Mouse (Mus musculus): ENCODE results near the gene Cerk. TPM values are rescaled to one million over a fixed set of nuclear protein-coding genes. Genes with fewer than 3 reads are reported as not detected.
A peak's percentile ranks its signal among the peaks of the same experiment; 100 is the strongest.

Cerk gene
- polyA plus RNA-seq, 2 experiments = 18.0 to 20.4 TPM

- ATAC-seq (ENCODE audit: low FRiP score, low read depth) (no peak), DNase-seq (ENCODE audit: low spot score) (no peak)
- no peak overlapping the region for H3K9ac ChIP-seq (ENCODE audit: low read depth, low read length, severe bottlenecking)
- H3K27me3 ChIP-seq (ENCODE audit: control insufficient read depth, insufficient read depth, low read length) = no peaks in the 10 kb centered on the region
- H3K4me1 ChIP-seq (ENCODE audit: control insufficient read depth, insufficient read depth, low read length) = peaks cover 15% of the 10 kb centered on the region
- no peak overlapping the region; the same call in 1 of the 2 replicates for H3K4me2 ChIP-seq (replicated peaks; ENCODE audit: low read depth, low read length, severe bottlenecking)
- H3K36me3 ChIP-seq (ENCODE audit: control insufficient read depth, insufficient read depth, low read length) = no peaks in the 10 kb centered on the region
- H3K27ac ChIP-seq (replicated peaks; ENCODE audit: low read depth, low read length) = peak overlapping the region; percentile 8; the same call in 1 of the 2 replicates
- TF ChIP-seq POLR2A (IDR thresholded peaks at IDR 0.05; ENCODE audit: borderline replicate concordance, extremely low read depth, insufficient read depth, insufficient read length) = no peak
- 8% methylated on average over 10 of the region's 10 CpGs for WGBS
- no peak overlapping the region for H3K4me3 ChIP-seq (replicated peaks; ENCODE audit: low read length)
- H3K9me3 ChIP-seq (ENCODE audit: control insufficient read depth, low read length) = no peaks in the 10 kb centered on the region
Observed at GRCm38 (mm10) chr15:86112707-86113341, 73.1 kb downstream of the Cerk start.

DNA sequence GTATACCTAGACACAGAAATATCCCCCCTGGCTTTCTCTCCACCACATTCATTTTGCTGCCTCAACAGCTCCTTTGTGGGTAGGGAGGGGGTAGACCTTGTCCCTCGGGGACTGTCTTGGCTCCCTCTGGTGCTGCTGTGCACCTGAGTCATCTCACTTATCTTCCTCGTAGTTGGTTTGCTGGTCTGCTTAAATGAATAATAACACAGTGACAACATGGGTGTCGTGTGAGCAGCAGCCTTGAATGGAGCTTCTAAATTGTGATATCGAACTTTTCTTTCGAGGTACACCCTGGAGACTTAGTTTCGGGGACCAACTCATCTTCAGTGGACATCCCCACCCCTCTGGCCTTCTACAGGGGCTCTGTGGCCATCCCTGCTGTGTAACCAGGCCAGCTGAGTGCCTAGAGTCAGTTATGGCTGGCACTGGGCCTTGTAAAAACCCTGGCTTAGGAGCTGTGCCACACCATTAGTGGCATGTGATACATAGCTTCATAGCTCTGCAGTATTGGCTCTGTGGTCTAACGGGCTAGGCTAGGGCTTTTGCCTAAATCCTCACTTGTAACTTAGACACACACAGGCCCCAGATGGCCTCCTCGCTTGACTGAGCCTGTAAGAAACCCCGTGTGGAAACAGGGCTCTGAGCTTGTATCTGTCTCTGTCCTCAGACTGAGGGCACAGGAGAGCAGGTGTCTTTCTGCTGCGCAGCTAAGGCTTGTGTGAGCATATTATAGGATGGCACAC lies 75.4 kb downstream of the Cerk start:
- no peaks in the 10 kb centered on the region for H3K27me3 ChIP-seq (ENCODE audit: control insufficient read depth, insufficient read depth, low read length)
- ATAC-seq (ENCODE audit: low FRiP score, low read depth) = no peak
- no peak overlapping the region for H3K4me2 ChIP-seq (replicated peaks; ENCODE audit: low read depth, low read length, severe bottlenecking)
- H3K36me3 ChIP-seq (ENCODE audit: control insufficient read depth, insufficient read depth, low read length) = no peaks in the 10 kb centered on the region
- no peak overlapping the region for H3K9ac ChIP-seq (ENCODE audit: low read depth, low read length, severe bottlenecking)
- H3K27ac ChIP-seq (replicated peaks; ENCODE audit: low read depth, low read length) = no peak overlapping the region
- no peak for TF ChIP-seq POLR2A (IDR thresholded peaks at IDR 0.05; ENCODE audit: borderline replicate concordance, extremely low read depth, insufficient read depth, insufficient read length)
- no peaks in the 10 kb centered on the region for H3K9me3 ChIP-seq (ENCODE audit: control insufficient read depth, low read length)
- peaks cover 15% of the 10 kb centered on the region for H3K4me1 ChIP-seq (ENCODE audit: control insufficient read depth, insufficient read depth, low read length)
- no peak overlapping the region for H3K4me3 ChIP-seq (replicated peaks; ENCODE audit: low read length)
- no peak for DNase-seq (ENCODE audit: low spot score)
- WGBS = 80% methylated on average over 10 of the region's 10 CpGs

GRCm38 (mm10) chr15:86109650-86110211 lies 76.2 kb downstream of the Cerk start:
- TF ChIP-seq POLR2A (IDR thresholded peaks at IDR 0.05; ENCODE audit: borderline replicate concordance, extremely low read depth, insufficient read depth, insufficient read length) = no peak
- no peaks in the 10 kb centered on the region for H3K9me3 ChIP-seq (ENCODE audit: control insufficient read depth, low read length)
- H3K4me2 ChIP-seq (replicated peaks; ENCODE audit: low read depth, low read length, severe bottlenecking) = no peak overlapping the region
- H3K9ac ChIP-seq (ENCODE audit: low read depth, low read length, severe bottlenecking) = no peak overlapping the region
- H3K36me3 ChIP-seq (ENCODE audit: control insufficient read depth, insufficient read depth, low read length) = no peaks in the 10 kb centered on the region
- no peak overlapping the region for H3K4me3 ChIP-seq (replicated peaks; ENCODE audit: low read length)
- H3K27me3 ChIP-seq (ENCODE audit: control insufficient read depth, insufficient read depth, low read length) = no peaks in the 10 kb centered on the region
- ATAC-seq (ENCODE audit: low FRiP score, low read depth) = no peak
- no peak overlapping the region for H3K27ac ChIP-seq (replicated peaks; ENCODE audit: low read depth, low read length)
- no peak for DNase-seq (ENCODE audit: low spot score)
- peaks cover 15% of the 10 kb centered on the region for H3K4me1 ChIP-seq (ENCODE audit: control insufficient read depth, insufficient read depth, low read length)
- WGBS = 70% methylated on average over 8 of the region's 8 CpGs

DNA sequence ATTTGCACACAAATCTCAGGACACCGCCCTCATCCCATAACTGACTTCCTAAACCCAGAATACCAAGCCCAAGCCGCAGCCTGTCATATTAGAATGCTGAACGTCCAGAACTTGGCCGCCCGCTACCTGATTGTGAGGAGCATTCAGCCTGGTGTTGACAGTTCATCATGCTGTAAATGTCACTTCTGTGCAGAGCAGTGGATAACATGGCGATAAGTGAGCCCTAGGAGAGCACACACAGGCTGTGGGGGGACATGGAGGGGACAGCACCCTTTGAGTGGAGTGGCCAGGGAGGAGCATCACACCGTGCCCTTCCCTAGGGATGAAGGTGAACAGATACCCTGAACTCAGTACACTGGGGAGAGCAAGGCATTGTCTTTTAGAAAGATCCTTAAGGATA lies 76.7 kb downstream of the Cerk start:
- no peak for TF ChIP-seq POLR2A (IDR thresholded peaks at IDR 0.05; ENCODE audit: borderline replicate concordance, extremely low read depth, insufficient read depth, insufficient read length)
- Histone ChIP-seq H3K4me1 (ENCODE audit: control insufficient read depth, insufficient read depth, low read length) (peaks cover 15% of the 10 kb centered on the region), H3K27ac (replicated peaks; ENCODE audit: low read depth, low read length) (no peak overlapping the region), H3K9ac (ENCODE audit: low read depth, low read length, severe bottlenecking) (no peak overlapping the region), H3K36me3 (ENCODE audit: control insufficient read depth, insufficient read depth, low read length) (0 out of 2 replicates have a peak, but pooled peaks cover 5% of the 10 kb centered on the region), H3K27me3 (ENCODE audit: control insufficient read depth, insufficient read depth, low read length) (no peaks in the 10 kb centered on the region), H3K9me3 (ENCODE audit: control insufficient read depth, low read length) (no peaks in the 10 kb centered on the region), H3K4me3 (replicated peaks; ENCODE audit: low read length) (no peak overlapping the region), H3K4me2 (replicated peaks; ENCODE audit: low read depth, low read length, severe bottlenecking) (no peak overlapping the region)
- no peak for ATAC-seq (ENCODE audit: low FRiP score, low read depth)
- DNase-seq (ENCODE audit: low spot score) = no peak
- WGBS = 81% methylated on average over 7 of the region's 7 CpGs

DNA sequence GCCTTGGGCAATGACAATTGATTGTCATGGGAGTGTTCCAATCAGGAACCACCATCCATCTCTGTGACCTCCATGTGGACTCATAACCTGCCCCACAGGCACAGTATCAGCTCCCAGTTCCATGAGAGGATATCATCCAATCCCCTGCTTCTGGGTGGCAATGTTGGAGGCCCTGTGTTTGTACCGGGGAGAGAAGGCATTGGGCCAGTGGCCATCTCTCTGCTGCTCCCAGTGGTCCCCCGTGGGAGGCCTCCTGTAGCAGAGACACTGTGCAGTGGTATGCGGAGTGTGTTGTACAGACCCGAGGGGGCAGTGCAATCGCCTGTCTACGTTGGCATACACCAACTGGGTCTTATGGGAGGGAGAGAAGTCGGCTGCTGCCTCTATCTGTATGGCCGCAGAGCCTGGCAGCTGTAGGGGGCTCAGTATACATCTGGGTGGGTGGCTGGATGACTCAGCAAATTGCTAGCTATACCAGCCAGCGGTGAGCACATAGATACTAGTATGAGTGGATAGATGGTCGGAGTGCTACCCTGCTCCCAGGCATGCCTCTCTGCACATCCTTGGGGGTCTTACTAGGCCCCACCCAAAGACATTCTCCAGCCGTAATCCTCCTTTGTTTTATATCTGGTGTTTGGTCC lies 78.0 kb downstream of the Cerk start:
- no peak for TF ChIP-seq POLR2A (IDR thresholded peaks at IDR 0.05; ENCODE audit: borderline replicate concordance, extremely low read depth, insufficient read depth, insufficient read length)
- H3K36me3 ChIP-seq (ENCODE audit: control insufficient read depth, insufficient read depth, low read length) = 0 out of 2 replicates have a peak, but pooled peaks cover 12% of the 10 kb centered on the region
- no peak overlapping the region for H3K4me2 ChIP-seq (replicated peaks; ENCODE audit: low read depth, low read length, severe bottlenecking)
- ATAC-seq (ENCODE audit: low FRiP score, low read depth) = no peak
- 84% methylated on average over 11 of the region's 11 CpGs for WGBS
- H3K4me1 ChIP-seq (ENCODE audit: control insufficient read depth, insufficient read depth, low read length) = peaks cover 7% of the 10 kb centered on the region
- H3K27ac ChIP-seq (replicated peaks; ENCODE audit: low read depth, low read length) = no peak overlapping the region
- no peak overlapping the region for H3K4me3 ChIP-seq (replicated peaks; ENCODE audit: low read length)
- H3K27me3 ChIP-seq (ENCODE audit: control insufficient read depth, insufficient read depth, low read length) = no peaks in the 10 kb centered on the region
- H3K9ac ChIP-seq (ENCODE audit: low read depth, low read length, severe bottlenecking) = no peak overlapping the region
- no peak for DNase-seq (ENCODE audit: low spot score)
- no peaks in the 10 kb centered on the region for H3K9me3 ChIP-seq (ENCODE audit: control insufficient read depth, low read length)

Measured in limb, embryonic 14.5 days (tissue).